Mouse (Mus musculus) kidney, adult 2 months (tissue): ENCODE data around the gene Pde4d.

ENCODE experiments used
- CTCF ChIP-seq: fragments of 200-500 bp; conservative IDR thresholded peaks from 2 replicates; pipeline ENCODE4 v1.5.1; 2011; ENCODE audit warnings: low read depth, mild to moderate bottlenecking, control low read depth, low read length, moderate library complexity, mixed read lengths; ENCODE audit not compliant: insufficient read depth, insufficient read length
- POLR2A ChIP-seq: fragments of 200-500 bp; IDR thresholded peaks from one replicate; pipeline ENCODE4 v1.6.1; 2011; ENCODE audit warnings: low read depth, low read length, control low read depth

DNA sequence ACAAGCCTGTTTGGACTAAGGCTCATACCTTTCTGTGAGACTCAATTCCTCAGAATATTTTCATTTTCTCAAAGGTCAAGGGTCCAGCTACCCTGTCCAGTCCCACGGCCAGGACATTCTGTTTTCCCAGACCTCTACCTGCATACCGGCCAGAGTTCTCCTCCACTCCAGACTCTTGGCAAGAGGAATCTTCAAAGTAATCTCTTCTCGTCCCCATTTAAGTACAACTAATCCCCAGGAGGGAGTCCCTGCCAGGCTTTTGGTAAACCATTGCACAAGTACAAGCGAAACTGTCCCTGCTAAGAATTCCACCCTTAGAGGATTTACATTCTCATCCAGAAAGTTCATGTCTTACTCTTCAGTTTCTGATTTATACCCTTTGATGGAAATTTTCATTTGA, 1128.2 kb downstream of the Pde4d start:
- TF ChIP-seq CTCF (no peak), POLR2A (no peak)
